Mouse (Mus musculus) embryo, embryonic 11 days (tissue): ENCODE measurements around the gene Cyb5r3.

Experiments used
- DNase-seq: peaks from one replicate; pipeline ENCODE4 v3.0.0-alpha.2; 2015

Gene Cyb5r3

DNA sequence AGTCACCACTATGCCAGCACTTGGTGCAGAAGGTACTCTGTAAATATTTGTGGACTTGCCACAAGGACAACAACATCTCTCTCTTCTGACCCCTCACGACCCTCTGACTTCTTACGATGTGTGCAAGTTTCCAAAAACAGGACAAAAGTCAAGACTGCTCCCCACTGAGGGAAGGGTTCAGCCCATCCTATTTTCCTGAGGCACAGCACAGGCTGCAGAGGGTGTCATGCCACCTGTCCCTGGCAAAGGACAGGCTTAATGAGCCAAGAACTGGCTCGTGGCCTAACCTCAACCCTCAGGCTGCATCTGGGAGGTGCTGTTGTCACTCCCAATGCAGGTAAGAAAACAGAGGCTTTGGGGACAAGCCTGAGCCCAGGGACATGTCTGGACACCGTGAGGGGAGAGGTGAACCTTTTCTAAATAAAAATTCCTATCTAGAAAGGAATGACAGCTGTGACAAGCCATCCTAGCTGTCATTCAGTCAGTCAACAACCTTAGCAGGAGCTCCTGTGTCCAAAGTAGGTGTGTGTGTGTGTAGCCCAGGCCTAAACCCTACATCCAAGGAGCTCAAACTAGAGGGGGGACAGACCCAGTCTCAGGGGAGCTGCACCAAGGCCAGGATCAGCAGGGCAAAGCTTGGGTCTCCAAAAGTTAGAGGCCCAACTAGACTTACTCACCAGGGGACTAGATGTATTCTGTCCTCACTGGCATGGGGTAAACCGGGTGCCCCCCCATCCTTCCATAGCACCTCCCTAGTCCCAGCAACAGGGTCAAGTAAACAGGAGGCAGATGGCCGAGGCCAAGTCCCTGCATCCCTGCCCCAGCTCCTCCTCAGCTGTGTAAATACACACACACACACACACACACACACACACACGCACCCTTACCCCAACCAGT lies 3.3 kb downstream of the Cyb5r3 start:
- no peak for DNase-seq

- DNase-seq: no peak
Measured at GRCm38 (mm10) chr15:83168311-83168710, 4.1 kb downstream of the Cyb5r3 start.

GRCm38 (mm10) chr15:83167550-83168065 lies 4.8 kb downstream of the Cyb5r3 start:
- DNase-seq: no peak

- no peak for DNase-seq
Measured at GRCm38 (mm10) chr15:83167126-83167525, 5.3 kb downstream of the Cyb5r3 start.

- DNase-seq: no peak
Measured at GRCm38 (mm10) chr15:83166642-83167041, 5.8 kb downstream of the Cyb5r3 start.

DNA sequence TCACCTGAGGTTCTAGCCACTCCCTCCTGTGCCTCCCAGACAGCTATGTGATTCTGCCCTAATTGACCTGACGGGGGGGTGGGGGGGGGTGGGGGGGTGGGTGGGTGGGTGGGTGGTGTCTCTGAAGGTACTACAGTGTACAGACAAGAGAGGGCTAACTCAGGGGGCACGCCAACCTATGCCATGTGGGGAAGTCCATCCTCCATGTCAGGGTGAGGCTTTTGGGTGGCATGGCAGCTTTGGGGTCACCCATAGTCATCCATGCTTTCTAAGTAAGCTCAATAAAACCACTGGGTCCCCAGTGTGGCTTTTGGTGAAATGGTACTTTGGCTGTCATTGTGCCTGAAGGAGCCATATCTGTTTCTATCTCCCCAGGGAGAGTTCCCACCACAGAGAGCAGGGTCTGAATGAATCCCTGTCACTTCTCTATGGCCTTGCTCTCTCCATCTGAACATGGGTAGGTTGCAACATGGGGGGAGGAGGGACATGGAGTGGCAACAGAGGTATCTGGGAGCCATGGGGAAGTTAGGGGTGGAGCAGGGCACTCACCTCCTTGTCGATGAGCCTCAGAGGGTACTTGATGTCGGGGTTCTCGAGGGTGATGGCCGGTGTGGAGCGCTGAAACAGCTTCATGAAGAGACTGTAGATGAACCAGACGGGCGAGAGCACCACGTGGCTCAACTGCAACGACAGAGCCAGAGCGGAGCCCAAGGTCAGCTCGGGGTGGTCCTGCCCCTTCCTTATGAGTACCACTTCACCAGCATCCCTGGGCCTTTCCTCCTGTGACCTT lies 6.7 kb downstream of the Cyb5r3 start:
- no peak for DNase-seq

DNA sequence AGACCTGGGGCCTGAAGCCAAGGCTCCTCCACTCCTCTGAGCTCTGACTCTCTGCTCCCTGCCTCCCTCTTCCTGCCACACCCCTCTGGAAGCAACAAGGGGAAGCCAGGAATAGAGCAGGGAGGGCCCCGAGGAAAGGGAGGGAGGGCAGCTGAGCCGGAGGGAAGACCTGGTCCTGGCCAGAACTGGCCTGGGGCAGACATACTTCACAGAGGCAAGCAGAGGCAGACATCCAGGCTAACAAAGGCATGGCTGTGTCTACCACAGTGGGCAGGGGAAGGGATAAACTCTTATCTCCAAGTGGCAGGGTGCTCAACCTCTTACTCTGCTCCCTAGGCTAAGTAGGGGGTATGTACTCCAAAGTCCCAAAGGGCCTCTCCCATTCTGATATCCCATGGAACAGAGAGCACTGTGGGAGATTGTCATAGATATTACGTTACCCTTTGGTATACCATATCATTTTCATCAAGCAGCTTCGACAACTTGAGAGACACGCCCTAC lies 7.4 kb downstream of the Cyb5r3 start:
- no peak for DNase-seq

DNA sequence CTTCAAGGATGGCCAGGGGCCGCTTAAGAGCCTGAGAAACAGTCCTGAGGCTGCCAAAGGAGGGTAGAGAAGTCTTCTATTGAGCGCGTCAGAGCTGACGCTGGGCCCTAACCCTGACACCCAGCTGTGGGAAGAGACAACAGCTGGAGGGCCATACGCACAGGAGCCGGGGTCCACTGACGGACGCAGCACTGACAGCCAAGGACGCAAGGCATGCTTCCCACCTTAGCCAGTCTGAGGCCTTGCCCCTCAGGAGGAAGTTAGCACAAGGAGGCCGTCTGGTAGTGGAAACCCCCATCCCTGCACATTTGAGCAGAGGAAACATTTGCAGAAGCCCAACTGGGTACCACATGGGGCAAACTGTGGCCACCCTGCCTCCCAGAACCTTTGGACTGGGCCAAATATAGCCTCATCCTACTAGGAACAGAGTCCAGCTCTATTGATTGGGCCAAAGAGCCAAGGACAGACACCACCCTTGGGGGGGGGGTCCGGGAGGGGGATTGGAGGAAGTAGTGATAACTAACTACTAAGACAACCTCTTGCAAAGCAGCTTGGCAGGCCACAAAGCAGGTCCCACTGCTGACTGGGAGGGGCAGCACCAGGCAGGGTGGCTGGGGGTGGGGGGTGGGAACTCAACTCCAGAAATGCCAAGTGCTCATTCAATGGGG lies 9.4 kb downstream of the Cyb5r3 start:
- no peak for DNase-seq

DNA sequence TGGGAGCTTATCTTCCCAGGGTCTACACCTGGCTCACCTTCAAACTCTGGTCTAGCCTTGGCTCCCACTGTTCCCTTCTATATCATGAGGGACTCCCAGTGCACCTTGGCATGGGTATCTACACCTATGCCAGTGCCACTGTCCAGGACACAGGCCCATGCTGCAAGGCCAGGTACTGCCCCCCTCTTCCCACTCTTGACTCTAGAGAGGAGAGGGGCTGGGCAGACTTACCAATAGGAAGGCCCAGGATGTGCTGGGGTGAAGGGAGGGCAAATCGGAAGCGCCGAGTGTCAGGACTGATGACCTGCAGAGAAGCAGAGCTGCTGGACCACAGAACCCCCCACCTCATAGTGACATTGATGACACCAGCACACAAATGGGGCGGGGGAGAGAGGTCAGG lies 10.4 kb downstream of the Cyb5r3 start:
- DNase-seq: no peak

DNA sequence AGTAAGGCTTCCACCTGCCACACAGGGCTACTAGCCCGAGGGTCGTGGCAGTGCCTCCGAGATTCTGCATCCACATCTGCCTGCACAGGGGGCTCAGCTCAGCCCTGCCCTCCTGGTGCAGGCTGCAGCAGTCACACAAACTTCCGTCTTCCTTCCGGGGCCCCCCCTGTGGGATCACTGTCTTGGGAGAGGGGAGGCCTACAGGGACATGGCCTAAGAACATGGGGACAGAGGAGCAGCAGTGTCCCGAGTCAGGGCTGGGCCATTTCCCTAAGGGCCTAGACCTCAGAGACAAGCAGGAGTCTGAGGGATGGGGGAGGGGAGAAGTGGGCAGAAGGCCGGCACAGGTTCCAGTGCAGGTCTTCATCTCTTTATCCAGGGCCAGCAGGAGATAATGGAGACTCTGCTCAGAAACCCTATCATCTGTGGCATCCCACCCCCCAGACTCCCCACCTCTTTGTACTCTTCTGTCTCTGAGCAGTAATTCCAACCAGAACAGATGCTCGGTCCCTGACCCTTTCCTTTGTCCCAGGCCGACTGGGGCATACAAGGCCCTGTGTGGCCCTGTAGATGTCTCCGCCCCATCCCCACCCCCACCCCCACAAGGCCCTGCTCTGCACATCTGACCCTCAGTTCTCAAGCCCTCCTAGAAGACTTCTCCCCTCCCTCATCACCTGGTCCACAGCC lies 11.2 kb downstream of the Cyb5r3 start:
- peak; percentile 29 for DNase-seq

DNA sequence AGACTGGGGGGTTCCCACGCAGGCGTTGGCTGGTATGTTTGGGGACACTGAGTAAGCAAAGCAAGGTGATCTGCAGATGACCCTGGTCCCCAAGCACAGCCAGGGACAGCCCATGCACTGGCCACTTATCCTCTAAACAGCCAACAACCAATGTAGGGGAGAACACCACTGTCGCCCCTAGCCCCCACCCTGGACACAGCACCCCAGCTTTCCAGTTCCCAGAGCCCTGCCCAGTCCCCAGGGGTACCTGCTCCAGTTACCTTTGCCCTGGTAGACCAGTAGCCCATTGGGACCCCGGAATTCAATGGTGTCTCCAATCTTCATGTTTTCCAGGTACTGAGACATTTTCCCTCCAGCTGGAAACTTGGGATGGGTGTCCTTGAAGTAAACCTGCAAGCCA lies 11.8 kb downstream of the Cyb5r3 start:
- DNase-seq: no peak

DNA sequence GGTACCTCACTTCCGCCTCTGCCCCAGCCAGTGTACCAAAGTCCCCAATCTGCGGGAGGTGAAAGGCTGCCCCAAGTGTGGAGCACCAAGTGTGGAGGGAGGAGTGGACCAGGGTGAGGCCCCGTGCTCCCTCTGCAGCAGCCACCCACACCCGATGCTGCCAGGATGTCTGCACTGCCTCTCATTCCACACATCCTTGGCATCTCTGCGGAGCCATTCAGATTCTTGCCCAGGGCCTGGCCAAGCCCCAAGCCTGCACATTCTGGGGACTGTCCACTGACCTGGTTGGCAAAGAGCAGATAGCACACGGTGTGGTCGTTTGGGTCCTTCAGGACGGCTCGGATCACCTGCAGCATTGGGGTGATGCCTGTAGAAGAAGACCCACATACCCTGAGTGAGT lies 12.6 kb downstream of the Cyb5r3 start:
- no peak for DNase-seq

GRCm38 (mm10) chr15:83158587-83159160 lies 13.7 kb downstream of the Cyb5r3 start:
- no peak for DNase-seq

DNA sequence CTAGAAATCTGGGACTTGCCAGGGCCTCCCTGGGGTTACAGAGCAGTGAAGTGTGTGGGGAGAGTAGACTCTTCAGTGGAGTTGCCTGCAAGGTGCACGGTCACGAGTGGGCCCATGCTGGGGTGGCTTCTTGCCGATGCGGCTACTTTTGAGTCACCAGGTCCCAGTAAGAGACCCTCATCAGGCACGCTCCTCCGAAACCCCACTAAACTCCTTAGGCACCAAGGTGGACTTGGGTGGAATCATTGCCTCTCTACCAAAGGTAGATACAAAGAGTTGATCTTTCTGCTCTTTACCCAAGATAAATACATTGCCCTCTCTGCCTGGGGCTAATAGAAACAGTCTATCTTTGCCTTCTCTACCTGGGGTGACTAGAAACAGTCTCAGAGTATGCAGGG lies 14.7 kb downstream of the Cyb5r3 start:
- DNase-seq: no peak

DNA sequence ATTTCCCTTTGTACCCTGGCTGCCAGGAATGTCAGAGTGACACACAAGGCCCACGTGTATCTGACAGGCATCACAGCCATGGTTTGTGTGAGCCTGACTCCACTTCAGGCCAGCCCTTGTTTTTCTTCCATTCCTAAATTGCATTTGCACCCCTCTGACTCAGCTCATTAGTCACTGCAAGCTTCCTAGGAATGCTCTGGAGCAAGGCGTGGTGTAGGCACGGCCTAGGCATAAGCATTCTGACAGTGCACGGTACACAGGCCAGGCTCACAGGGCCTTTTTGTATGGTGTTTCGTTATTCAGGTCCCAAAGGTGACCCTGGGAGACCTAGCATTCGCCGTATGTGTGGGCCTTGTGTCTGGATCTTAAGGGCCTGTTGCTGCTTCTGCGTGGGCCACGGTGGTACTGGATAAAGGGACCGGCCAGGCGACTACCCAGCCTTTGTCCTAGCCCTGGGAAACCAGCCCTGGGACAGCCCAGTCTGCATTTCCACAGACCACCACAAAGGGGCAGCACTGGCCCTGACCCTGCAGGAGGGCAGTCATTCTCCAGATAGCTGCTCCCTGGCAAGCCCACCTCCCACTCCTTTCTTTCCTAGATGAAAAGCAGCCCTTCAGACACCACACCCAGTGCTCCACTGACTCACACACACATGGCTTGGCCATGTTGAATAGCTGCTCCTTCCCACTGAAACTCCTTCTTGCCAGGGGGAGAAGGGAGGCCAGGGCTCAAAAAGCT lies 15.3 kb downstream of the Cyb5r3 start:
- peak; percentile 54 for DNase-seq

GRCm38 (mm10) chr15:83155672-83156419 lies 16.5 kb downstream of the Cyb5r3 start:
- DNase-seq: no peak

DNA sequence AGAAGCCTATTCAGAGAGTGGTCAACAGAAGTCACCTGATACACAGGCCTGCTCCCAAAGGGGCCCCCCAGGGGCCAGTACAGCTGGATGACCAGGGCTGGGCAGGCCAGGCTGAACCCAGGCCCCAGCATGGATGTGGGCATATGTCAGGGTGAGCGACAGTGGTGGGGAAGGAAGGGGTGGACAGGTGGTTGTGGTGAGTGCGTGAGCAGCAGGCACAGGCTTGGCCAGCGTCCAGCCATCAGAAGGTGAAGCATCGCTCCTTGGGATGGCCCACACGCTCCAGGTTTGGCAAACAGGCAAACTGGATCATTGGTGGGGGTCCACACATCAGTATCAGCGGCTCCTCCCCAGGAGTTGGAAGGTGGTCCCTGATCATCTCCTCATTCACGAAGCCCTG lies 18.1 kb downstream of the Cyb5r3 start:
- DNase-seq: no peak

DNA sequence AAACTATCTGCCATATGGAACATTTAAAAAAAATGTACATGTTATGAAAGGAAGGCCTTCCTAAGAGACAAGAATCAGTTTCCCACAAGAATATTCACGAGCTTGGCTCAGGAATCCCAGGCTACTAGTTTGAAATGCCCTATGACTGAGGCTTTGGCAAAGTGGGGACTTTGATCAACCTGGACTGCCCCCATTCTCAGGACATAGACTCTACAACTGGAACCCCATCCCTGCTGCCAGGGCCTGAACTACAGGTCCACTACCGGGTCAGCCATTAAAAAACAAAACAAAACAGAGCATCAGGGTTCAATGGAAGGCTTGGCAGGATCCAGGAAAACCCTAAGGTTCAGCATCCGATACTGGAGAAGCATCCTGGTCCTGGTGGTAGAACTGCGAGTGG lies 21.7 kb downstream of the Cyb5r3 start:
- DNase-seq: no peak

DNA sequence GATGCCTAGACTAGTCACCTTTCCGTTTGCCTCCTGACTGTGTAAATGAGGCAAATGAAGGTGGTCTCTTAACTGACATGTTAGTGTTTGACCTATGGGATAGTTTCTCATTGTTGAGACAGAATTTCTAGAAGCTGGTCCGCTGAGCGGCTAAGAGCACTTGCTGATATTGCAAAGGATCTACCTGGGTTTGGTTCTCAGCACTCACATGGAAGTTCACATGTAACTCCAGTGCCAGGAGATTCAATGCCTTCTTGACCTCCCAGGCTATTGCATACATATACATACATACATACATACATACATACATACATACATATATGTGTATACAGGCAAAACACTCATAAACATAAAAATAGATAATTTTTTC lies 22.3 kb downstream of the Cyb5r3 start:
- no peak for DNase-seq

DNA sequence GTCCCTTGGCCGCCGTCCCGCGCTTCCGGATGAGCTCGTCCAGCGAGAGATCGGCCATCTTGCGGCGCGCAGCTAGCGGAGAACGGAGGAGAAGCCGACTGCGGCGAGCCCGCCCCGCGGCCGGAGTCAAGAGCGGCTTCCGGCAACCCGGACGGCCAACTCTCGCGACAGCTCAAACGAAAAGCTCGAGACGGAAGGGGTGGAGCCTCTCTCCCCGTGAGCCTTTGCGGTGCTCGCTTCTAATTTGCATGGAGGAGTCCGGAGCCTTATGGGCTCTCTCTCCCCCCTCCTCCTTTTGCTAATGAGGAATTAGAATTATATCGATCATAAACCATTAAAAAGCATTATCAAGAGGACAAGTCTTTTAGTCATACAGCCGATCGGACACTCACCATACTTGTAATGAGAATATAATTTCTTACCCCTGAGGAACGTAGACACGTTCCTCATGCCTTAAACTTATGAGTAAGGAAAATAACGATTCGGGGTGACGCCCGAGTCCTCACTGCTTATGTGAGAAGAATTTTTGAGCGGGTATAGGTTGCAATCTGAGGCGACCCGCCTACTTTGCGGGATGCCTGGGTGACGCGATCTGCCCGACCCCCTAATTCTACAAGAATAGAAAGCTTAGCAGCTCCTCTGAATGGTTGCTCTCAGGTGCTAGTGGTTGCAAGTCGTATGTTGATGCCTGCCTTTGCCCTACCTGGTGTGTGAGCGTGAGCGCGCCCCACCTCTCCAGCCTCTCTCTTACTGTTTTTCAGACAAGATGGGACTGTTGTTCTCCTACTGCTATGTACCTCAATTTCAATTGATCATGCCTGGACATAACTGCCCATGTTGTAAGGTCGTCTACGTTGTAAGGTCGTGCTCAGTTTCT lies 23.0 kb downstream of the Cyb5r3 start, which contains the start of gene Poldip3:
TSS of gene Poldip3 (minus strand) at position 189 of the 877 bp plus-strand sequence.
- peak; percentile 98 for DNase-seq
